Mouse (Mus musculus) frontal cortex, postnatal 25 days (tissue): Measurements from ENCODE around the gene Htr3b.

ENCODE experiments used
- DNase-seq, 2 experiments: peaks; one replicate each; pipeline ENCODE4 v3.0.0; 2022; ENCODE audit warnings: low spot score in 2 of 2

Gene Htr3b

GRCm38 (mm10) chr9:48916011-48916788, 48.6 kb downstream of the Htr3b start:
- DNase-seq: no peak

GRCm38 (mm10) chr9:48910885-48911537, 53.8 kb downstream of the Htr3b start, which contains the start of gene Htr3a:
TSS of gene Htr3a (minus strand) at chr9:48911099.
- peak; percentile 15 to 25 for DNase-seq

GRCm38 (mm10) chr9:48904421-48904820, 60.4 kb downstream of the Htr3b start:
- DNase-seq: no peak

GRCm38 (mm10) chr9:48903766-48904165, 61.0 kb downstream of the Htr3b start:
- no peak for DNase-seq

GRCm38 (mm10) chr9:48898551-48898950, 66.2 kb downstream of the Htr3b start:
- DNase-seq: no peak

- no peak for DNase-seq
Observed at GRCm38 (mm10) chr9:48895819-48896536, 68.8 kb downstream of the Htr3b start.

GRCm38 (mm10) chr9:48894755-48895154, 70.0 kb downstream of the Htr3b start:
- DNase-seq: no peak

GRCm38 (mm10) chr9:48893986-48894385, 70.8 kb downstream of the Htr3b start:
- peak; percentile 70 to 78 for DNase-seq

- DNase-seq: no peak
Observed at GRCm38 (mm10) chr9:48889093-48889492, 75.7 kb downstream of the Htr3b start.
